Mouse (Mus musculus): ENCODE measurements at regions not wholly inside any gene's neighbourhood (a gene's known extent, or its start where the extent isn't known, plus 50 kb on each side); places are given as distances from the start of the nearest gene placed in this dataset.

DNA sequence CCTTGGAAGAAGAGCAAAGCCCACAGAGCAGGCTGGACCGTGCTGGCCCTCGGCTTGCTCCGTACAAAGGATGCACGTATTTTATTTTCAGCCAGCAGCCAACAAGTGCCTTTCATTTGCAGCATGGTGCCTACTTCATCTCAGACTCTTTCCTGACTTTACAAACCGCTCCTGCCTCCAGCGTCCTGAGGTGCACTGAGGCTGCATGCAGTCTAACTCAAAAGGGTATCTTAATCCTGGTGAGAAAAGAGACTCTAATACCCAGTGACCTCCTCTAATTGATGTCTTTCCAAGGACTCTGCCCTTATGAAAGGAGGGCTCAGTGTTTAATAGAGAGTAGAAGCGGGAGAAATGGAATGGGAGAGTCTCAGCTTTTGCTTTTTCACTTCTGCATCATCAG, 176.4 kb downstream of the Rps15a start:
- TF ChIP-seq TAL1 (IDR thresholded peaks at IDR 0.05; ENCODE audit: low read length) (no peak), GATA1 (IDR thresholded peaks at IDR 0.05; ENCODE audit: low read length) (no peak)
- H3K9me3 ChIP-seq (ENCODE audit: control insufficient read depth, low read length): no peaks in the 10 kb centered on the region
- no peaks in the 10 kb centered on the region for H3K36me3 ChIP-seq (ENCODE audit: control insufficient read depth)
- H3K27me3 ChIP-seq (ENCODE audit: control insufficient read depth): no peaks in the 10 kb centered on the region
- H3K4me1 ChIP-seq (ENCODE audit: control insufficient read depth): no peaks in the 10 kb centered on the region
- no peak overlapping the region for H3K4me3 ChIP-seq (replicated peaks)

DNA sequence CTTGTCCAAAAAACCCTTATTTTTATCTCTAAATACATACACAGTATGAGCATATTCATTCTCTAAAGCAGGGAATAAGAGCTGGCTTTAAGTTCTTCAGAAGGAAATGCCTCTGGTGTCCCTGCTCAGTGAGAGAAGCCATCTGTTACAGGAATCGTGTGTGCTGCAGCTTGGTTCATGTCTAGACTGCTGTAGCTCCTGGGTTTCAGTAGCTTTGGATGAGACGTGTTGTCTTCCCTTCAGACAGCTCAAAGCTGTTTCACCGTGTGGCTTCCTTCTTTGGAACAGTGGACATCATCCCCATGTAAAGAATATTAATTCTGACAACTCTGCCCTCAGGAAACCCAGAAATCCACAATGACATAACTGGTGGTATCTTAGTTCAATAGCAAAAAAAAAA, 181.1 kb downstream of the Rps15a start:
- TF ChIP-seq GATA1 (IDR thresholded peaks at IDR 0.05; ENCODE audit: low read length): no peak
- TF ChIP-seq TAL1 (IDR thresholded peaks at IDR 0.05; ENCODE audit: low read length): no peak
- Histone ChIP-seq H3K27me3 (ENCODE audit: control insufficient read depth) (no peaks in the 10 kb centered on the region), H3K36me3 (ENCODE audit: control insufficient read depth) (no peaks in the 10 kb centered on the region), H3K4me3 (replicated peaks) (no peak overlapping the region), H3K9me3 (ENCODE audit: control insufficient read depth, low read length) (no peaks in the 10 kb centered on the region), H3K4me1 (ENCODE audit: control insufficient read depth) (no peaks in the 10 kb centered on the region)

DNA sequence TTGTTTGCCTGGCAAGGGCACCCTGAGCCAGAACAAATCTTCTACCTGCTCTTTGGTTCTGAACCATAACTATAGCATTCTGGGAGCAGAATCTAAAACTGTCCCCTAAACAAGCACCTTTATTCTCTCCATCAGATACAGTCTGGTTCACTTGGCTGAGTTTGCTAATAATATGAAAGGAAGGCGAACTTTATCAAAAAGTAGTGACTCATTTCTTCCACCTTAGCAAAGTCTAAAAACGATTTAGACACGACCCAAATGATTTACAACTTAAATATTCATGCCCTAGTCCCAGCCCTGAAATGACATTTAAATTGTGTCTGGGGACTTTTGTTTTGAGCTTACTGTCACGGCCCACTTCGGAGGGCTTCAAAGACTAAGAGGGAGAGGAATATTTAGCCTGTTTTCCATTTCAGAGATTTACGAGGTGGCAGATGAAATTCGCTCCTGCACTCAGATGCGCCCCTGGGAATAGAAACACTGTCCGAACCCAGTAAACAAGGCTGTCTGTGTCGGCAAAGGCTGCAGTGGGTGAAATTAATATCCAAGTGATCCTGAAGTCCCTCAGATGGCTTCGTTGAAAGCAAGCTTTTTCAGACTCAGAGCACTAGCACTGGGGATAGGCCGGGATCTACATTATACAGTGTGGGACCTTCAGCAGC, 184.6 kb downstream of the Rps15a start:
- no peaks in the 10 kb centered on the region for H3K36me3 ChIP-seq (ENCODE audit: control insufficient read depth)
- H3K27me3 ChIP-seq (ENCODE audit: control insufficient read depth): no peaks in the 10 kb centered on the region
- no peak for TF ChIP-seq TAL1 (IDR thresholded peaks at IDR 0.05; ENCODE audit: low read length)
- TF ChIP-seq GATA1 (IDR thresholded peaks at IDR 0.05; ENCODE audit: low read length): no peak
- no peaks in the 10 kb centered on the region for H3K9me3 ChIP-seq (ENCODE audit: control insufficient read depth, low read length)
- H3K4me1 ChIP-seq (ENCODE audit: control insufficient read depth): no peaks in the 10 kb centered on the region
- no peak overlapping the region for H3K4me3 ChIP-seq (replicated peaks)

DNA sequence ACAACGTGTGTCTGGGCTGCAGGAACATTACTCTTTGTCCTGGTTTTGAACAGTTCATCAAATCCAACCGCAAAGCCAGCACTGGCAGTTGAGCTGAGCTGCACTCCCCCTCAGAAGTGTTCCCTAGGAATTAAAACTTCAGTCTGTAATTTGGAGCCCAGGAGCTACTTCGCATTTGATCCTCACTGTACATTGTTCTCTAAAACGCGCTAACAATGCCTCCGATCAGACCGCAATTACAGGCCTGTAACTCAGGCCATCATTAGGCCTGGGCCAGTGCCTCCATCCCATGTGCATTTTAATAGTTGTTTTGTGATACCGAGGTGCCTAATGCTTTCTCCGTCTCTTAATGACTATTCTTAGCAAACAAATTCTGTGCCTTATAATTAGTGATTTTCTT, 185.6 kb downstream of the Rps15a start:
- H3K27me3 ChIP-seq (ENCODE audit: control insufficient read depth): no peaks in the 10 kb centered on the region
- H3K4me3 ChIP-seq (replicated peaks): no peak overlapping the region
- H3K4me1 ChIP-seq (ENCODE audit: control insufficient read depth): no peaks in the 10 kb centered on the region
- H3K36me3 ChIP-seq (ENCODE audit: control insufficient read depth): no peaks in the 10 kb centered on the region
- H3K9me3 ChIP-seq (ENCODE audit: control insufficient read depth, low read length): no peaks in the 10 kb centered on the region
- no peak for TF ChIP-seq GATA1 (IDR thresholded peaks at IDR 0.05; ENCODE audit: low read length)
- no peak for TF ChIP-seq TAL1 (IDR thresholded peaks at IDR 0.05; ENCODE audit: low read length)

DNA sequence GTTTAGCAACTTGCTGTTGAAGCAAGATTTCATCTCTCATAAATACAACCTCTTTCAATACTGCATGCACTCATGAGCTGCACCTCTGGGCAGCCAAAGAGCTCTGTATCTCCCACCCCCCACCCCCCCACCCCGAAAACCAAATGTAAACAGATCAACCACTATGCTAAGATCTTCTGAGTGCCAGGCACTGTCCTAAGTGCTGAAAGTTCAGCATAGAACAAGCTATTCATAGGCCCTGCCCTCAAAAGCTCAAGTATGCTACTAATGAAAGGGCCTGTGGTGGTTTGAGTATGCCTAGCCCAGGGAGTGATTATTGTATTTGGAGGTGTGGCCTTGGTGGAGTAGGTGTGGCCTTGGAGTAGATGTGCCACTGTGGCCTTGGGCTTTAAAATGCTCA, 189.6 kb downstream of the Rps15a start:
- no peaks in the 10 kb centered on the region for H3K4me1 ChIP-seq (ENCODE audit: control insufficient read depth)
- no peaks in the 10 kb centered on the region for H3K36me3 ChIP-seq (ENCODE audit: control insufficient read depth)
- no peak overlapping the region for H3K4me3 ChIP-seq (replicated peaks)
- no peaks in the 10 kb centered on the region for H3K9me3 ChIP-seq (ENCODE audit: control insufficient read depth, low read length)
- no peaks in the 10 kb centered on the region for H3K27me3 ChIP-seq (ENCODE audit: control insufficient read depth)
- TF ChIP-seq GATA1 (IDR thresholded peaks at IDR 0.05; ENCODE audit: low read length): no peak
- TF ChIP-seq TAL1 (IDR thresholded peaks at IDR 0.05; ENCODE audit: low read length): no peak

DNA sequence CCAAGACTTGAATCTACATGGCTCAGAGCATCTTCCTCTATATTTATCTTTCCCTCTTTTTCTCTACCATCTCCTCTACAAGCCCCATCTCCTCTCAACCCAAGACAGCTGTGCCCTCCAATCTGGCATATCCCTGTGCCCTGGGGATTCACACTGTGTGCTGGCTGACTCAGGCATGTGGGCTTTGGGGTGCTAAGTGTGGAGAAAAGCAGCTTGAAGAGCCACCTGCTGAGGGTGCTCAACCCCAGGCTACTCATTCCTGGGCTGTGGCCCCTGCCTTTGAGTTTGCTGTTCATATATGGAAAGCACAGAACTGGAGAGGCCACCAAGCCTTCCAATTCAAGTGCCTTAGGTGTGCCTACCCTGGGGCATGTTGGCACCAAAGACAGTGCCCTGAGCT, 193.7 kb downstream of the Rps15a start:
- Histone ChIP-seq H3K4me3 (replicated peaks) (no peak overlapping the region), H3K27me3 (ENCODE audit: control insufficient read depth) (no peaks in the 10 kb centered on the region), H3K4me1 (ENCODE audit: control insufficient read depth) (no peaks in the 10 kb centered on the region), H3K9me3 (ENCODE audit: control insufficient read depth, low read length) (peaks cover 2% of the 10 kb centered on the region; the same call in 1 of the 2 replicates), H3K36me3 (ENCODE audit: control insufficient read depth) (no peaks in the 10 kb centered on the region)
- TF ChIP-seq GATA1 (IDR thresholded peaks at IDR 0.05; ENCODE audit: low read length) (no peak), TAL1 (IDR thresholded peaks at IDR 0.05; ENCODE audit: low read length) (no peak)

DNA sequence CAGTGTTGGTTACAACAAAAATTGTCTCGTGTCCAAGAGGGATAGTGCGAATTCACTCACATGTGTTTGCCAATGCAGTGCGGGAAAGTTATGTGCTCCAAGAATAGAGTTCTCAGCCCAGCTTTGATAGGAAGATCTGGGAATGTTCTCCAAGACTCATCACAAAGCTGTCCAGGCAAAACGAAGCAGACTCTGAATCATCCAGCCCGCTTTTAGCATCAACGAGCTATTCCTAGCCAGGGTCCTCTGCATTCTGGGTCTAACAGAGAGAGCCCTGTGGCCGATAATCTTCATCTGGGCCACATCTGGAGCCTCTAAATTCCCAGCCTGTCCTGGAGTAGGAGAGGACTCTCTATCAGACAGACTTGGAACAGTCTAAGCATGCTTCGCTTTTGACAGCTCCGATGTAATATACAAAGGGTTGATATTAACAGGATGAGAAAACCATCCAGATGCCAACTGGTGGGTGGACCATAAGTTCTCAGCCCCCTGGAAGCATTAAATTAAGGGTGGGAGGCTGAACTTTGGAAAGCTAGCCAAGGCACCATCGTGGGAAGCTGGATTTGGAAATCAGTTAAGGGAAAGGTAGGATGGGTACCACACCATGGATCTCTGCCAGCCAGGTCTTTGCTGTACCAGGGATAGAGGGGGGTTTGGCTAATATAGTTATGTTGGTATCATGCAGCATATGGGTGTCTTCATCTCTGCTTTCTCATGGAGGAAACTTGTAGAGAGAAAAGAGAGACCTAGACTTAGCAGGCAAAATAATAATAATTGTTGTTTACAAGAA, 197.6 kb downstream of the Rps15a start:
- no peak overlapping the region for H3K4me3 ChIP-seq (replicated peaks)
- TF ChIP-seq TAL1 (IDR thresholded peaks at IDR 0.05; ENCODE audit: low read length) (no peak), GATA1 (IDR thresholded peaks at IDR 0.05; ENCODE audit: low read length) (no peak)
- no peaks in the 10 kb centered on the region for H3K27me3 ChIP-seq (ENCODE audit: control insufficient read depth)
- H3K9me3 ChIP-seq (ENCODE audit: control insufficient read depth, low read length): peaks cover 2% of the 10 kb centered on the region; the same call in 1 of the 2 replicates
- peaks cover 3% of the 10 kb centered on the region for H3K4me1 ChIP-seq (ENCODE audit: control insufficient read depth)
- H3K36me3 ChIP-seq (ENCODE audit: control insufficient read depth): no peaks in the 10 kb centered on the region

DNA sequence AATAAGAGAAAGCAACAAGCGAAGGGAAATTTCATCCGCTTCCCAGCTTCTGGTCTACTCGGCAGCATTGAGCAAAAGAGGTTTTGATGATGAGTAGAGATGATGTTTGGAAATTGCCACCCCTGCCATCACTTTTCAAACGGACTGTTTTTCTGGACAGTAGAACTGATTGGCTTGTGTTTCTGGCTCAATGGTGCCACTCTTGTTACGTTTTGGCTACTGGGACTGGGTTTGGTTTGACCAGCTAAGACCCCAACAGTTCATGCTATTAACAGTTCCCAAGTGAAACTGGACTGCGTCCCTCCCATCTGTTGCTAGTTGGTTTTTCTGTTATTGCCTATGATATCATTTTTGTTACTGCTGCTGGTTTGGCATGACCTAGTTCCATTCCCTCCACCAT, 199.1 kb downstream of the Rps15a start:
- H3K4me1 ChIP-seq (ENCODE audit: control insufficient read depth): peaks cover 3% of the 10 kb centered on the region
- H3K36me3 ChIP-seq (ENCODE audit: control insufficient read depth): no peaks in the 10 kb centered on the region
- no peak overlapping the region for H3K4me3 ChIP-seq (replicated peaks)
- H3K9me3 ChIP-seq (ENCODE audit: control insufficient read depth, low read length): peaks cover 2% of the 10 kb centered on the region; the same call in 1 of the 2 replicates
- H3K27me3 ChIP-seq (ENCODE audit: control insufficient read depth): no peaks in the 10 kb centered on the region
- TF ChIP-seq TAL1 (IDR thresholded peaks at IDR 0.05; ENCODE audit: low read length): no peak
- TF ChIP-seq GATA1 (IDR thresholded peaks at IDR 0.05; ENCODE audit: low read length): no peak

DNA sequence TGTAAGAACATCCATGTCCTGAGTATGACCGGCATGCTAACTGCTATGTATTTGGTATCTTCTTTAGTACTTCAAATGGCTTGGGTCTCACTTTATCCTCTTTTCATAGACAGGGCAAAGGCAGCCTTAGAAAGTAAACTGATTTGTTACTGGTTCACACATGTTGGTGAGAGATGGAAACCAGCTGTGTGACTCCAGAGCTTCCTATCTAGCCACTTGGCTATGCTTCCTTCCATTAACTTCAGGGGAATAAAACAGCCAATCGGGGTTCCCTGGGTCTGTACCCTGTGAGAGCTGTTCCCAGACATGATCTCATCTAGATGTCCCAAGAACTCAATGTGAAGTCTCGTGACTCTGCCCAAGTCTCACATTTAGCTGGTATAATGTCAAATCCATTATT, 203.5 kb downstream of the Rps15a start:
- TF ChIP-seq TAL1 (IDR thresholded peaks at IDR 0.05; ENCODE audit: low read length) (no peak), GATA1 (IDR thresholded peaks at IDR 0.05; ENCODE audit: low read length) (no peak)
- H3K9me3 ChIP-seq (ENCODE audit: control insufficient read depth, low read length): peaks cover under 1% of the 10 kb centered on the region; the same call in 1 of the 2 replicates
- H3K4me1 ChIP-seq (ENCODE audit: control insufficient read depth): peaks cover 3% of the 10 kb centered on the region
- H3K36me3 ChIP-seq (ENCODE audit: control insufficient read depth): no peaks in the 10 kb centered on the region
- no peaks in the 10 kb centered on the region for H3K27me3 ChIP-seq (ENCODE audit: control insufficient read depth)
- H3K4me3 ChIP-seq (replicated peaks): no peak overlapping the region
